Mouse (Mus musculus): ENCODE results near the gene Armcx1.
"Not testable (repeated sequence)": the region's sequence is repeated elsewhere in the genome, so short reads cannot be mapped to it uniquely, and the experiment has no call there.

- not testable (repeated sequence) for TF ChIP-seq EP300 (IDR thresholded peaks at IDR 0.05; ENCODE audit: low read length); NRF1 (IDR thresholded peaks at IDR 0.05; ENCODE audit: low read depth, low read length); HCFC1 (IDR thresholded peaks at IDR 0.05; ENCODE audit: low read depth, low read length)
Measured at GRCm38 (mm10) chrX:134723762-134724161, 6.0 kb downstream of the Armcx1 start.

Measured in CH12.LX (cell line).